8 mouse cellular contexts compared by ENCODE assay signal in the genomic region with DNA sequence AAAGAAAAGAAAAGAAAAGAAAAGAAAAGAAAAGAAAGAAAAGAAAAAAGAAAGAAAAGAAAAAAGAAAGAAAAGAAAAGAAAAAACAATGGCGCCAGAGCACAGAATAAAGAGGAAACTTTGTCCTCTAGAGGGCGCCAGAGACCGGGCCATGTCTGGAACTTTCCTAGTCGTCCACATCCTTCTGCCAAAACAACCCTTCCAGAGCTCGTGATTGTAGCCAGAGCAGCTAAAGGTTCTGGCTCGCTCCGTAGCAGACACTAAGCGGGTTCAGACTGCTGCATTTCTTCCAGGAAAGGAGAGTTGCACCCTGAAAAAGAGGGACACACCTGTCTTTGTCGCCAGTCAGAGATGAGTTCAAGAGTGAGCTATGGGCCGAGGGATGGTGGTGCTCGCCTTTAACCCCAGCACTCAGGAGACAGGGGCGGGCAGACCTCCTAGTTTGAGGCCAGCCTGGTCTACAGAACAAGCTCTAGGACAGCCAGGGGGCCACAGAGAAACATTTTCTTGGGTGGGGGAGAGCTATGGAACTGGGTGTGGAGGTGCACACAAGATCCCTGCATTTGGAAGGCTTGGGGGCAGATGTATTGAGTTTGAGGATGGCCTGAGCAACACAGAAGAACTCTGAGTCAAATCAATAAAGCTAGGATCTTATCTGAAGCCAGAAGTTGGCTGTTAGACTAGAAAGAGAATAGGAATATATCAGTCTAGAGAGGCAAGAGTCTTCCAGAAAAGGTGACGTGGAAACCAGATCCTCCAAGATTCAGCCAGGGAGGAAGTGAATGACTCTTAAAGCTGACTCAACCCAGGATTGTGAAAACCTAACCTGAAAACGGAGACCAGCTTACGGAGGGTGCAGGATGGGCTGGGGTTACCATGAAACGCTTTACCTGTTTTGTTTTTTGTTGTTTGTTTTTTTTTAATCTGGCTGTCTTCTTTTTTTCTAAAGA. TPM values are rescaled to one million over a fixed set of nuclear protein-coding genes. Genes with fewer than 3 reads are reported as not detected.
DNase-seq lines count a peak whose midpoint lies in the region; ATAC-seq and TF ChIP-seq lines count a peak whose summit lies in the region.

No protein-coding gene starts in this region.

- H3K9ac ChIP-seq in CH12.LX (ENCODE audit: insufficient read depth, low read depth): peak overlapping the region; percentile 43
- H3K9ac ChIP-seq in forebrain, embryonic 11.5 days (ENCODE audit: low read length): peak overlapping the region; percentile 39; the same call in 1 of the 2 replicates
- H3K9ac ChIP-seq in liver, embryonic 16.5 days (ENCODE audit: low read depth, low read length): no peak overlapping the region
- peak overlapping the region; percentile 63 for H3K9ac ChIP-seq in neural tube, embryonic 13.5 days

- peaks cover 0 to 7% of the 10 kb centered on the region in 2 experiments; a peak in 2 of 4 replicates for H3K4me1 ChIP-seq in CH12.LX (ENCODE audit: control insufficient read depth in 1 of 2, insufficient read depth in 2 of 2)
- H3K4me1 ChIP-seq in forebrain, embryonic 11.5 days (replicated peaks; ENCODE audit: control insufficient read depth, insufficient read depth, low read length): no peaks in the 10 kb centered on the region
- peaks cover 10% of the 10 kb centered on the region for H3K4me1 ChIP-seq in liver, embryonic 16.5 days (ENCODE audit: control insufficient read depth, low read depth, low read length)
- 0 out of 2 replicates have a peak, but pooled peaks cover 2% of the 10 kb centered on the region for H3K4me1 ChIP-seq in neural tube, embryonic 13.5 days (replicated peaks)

- intact Hi-C loops in heart, postnatal 10 days (cut with DNase I): loop anchor here (1.0 to 5.0 kb wide), 4 partner anchors 68 to 340 kb away; no protein-coding TSS in a partner anchor

- peak; percentile 53 for TF ChIP-seq EP300 in CH12.LX (IDR thresholded peaks at IDR 0.05; ENCODE audit: low read length)

- DNase-seq in CH12.LX (ENCODE audit: extremely low read depth): peak; percentile 84
- peak; percentile 85 for DNase-seq in c-Kit-positive CD71-positive TER-119-negative erythroid progenitor cells, embryonic 14.5 days (ENCODE audit: low read depth)
- DNase-seq in forebrain, embryonic 11.5 days (ENCODE audit: low spot score): peak; percentile 89
- peak; percentile 91 to 96 for DNase-seq in heart, postnatal 10 days
- peak; percentile 94 for DNase-seq in kidney, postnatal 4 days
- peak; percentile 54 for DNase-seq in telencephalon, adult 2 months (ENCODE audit: low read depth, low spot score)

- H3K27ac ChIP-seq in CH12.LX (ENCODE audit: insufficient read depth, low read depth): no peak overlapping the region
- H3K27ac ChIP-seq in forebrain, embryonic 11.5 days (ENCODE audit: low read depth, low read length): no peak overlapping the region
- H3K27ac ChIP-seq in liver, embryonic 16.5 days (ENCODE audit: low read length): no peak overlapping the region
- H3K27ac ChIP-seq in neural tube, embryonic 13.5 days (replicated peaks): no peak overlapping the region

- peak overlapping the region; percentile 59 for H3K4me2 ChIP-seq in CH12.LX (ENCODE audit: insufficient read depth, low read depth, poor library complexity, severe bottlenecking)
- peak overlapping the region; percentile 36 for H3K4me2 ChIP-seq in forebrain, embryonic 11.5 days (ENCODE audit: low read depth, low read length, severe bottlenecking)
- peak overlapping the region; percentile 42 for H3K4me2 ChIP-seq in liver, embryonic 16.5 days (ENCODE audit: low read depth, low read length)
- peak overlapping the region; percentile 51 for H3K4me2 ChIP-seq in neural tube, embryonic 13.5 days

- in situ Hi-C loops in CH12.LX (cut with MboI; ENCODE audit: low pct_ligation_motif_present, low pct_unique_long_range_greater_than_20kb, low sequenced_read_pairs): no loop called here

- no peaks in the 10 kb centered on the region for H3K36me3 ChIP-seq in CH12.LX (replicated peaks in 1 of 2; ENCODE audit: control insufficient read depth in 1 of 2, insufficient read depth in 1 of 2, low read length in 1 of 2)
- H3K36me3 ChIP-seq in forebrain, embryonic 11.5 days (ENCODE audit: control insufficient read depth, insufficient read depth, low read length): no peaks in the 10 kb centered on the region
- no peaks in the 10 kb centered on the region for H3K36me3 ChIP-seq in liver, embryonic 16.5 days (ENCODE audit: control insufficient read depth, insufficient read depth)
- H3K36me3 ChIP-seq in neural tube, embryonic 13.5 days: no peaks in the 10 kb centered on the region

- peak; percentile 72 to 90; a peak in 3 of 4 replicates for TF ChIP-seq CTCF in CH12.LX (conservative IDR thresholded peaks at IDR 0.05 in 1 of 2, IDR thresholded peaks at IDR 0.05 in 1 of 2; ENCODE audit: low read depth in 2 of 2, low read length in 2 of 2)

- 38% methylated on average over 16 of the region's 16 CpGs for WGBS in forebrain, embryonic 11.5 days
- WGBS in liver, embryonic 16.5 days (ENCODE audit: insufficient replicate concordance): 30% methylated on average over 16 of the region's 16 CpGs
- WGBS in neural tube, embryonic 13.5 days: 39% methylated on average over 16 of the region's 16 CpGs

- H3K27me3 ChIP-seq in CH12.LX (replicated peaks): peaks cover 17% of the 10 kb centered on the region
- H3K27me3 ChIP-seq in forebrain, embryonic 11.5 days (ENCODE audit: control insufficient read depth, insufficient read depth, low read length): no peaks in the 10 kb centered on the region
- no peaks in the 10 kb centered on the region for H3K27me3 ChIP-seq in liver, embryonic 16.5 days (ENCODE audit: control insufficient read depth, insufficient read depth, low read depth, low read length)
- H3K27me3 ChIP-seq in neural tube, embryonic 13.5 days: no peaks in the 10 kb centered on the region

- peak; percentile 66; the same call in 1 of the 2 replicates for ATAC-seq in forebrain, embryonic 11.5 days (replicated peaks; ENCODE audit: low FRiP score)
- ATAC-seq in liver, embryonic 16.5 days (ENCODE audit: low read depth): peak; percentile 63; the same call in 1 of the 2 replicates
- ATAC-seq in neural tube, embryonic 13.5 days (ENCODE audit: low read depth): peak; percentile 84

- dilution Hi-C loops in CH12.LX (cut with MboI; ENCODE audit: extremely low pct_ligation_motif_present, extremely low pct_unique_long_range_greater_than_20kb, low sequenced_read_pairs): no loop called here

- H3K4me3 ChIP-seq in CH12.LX (replicated peaks in 1 of 3; ENCODE audit: low read depth in 2 of 3, low read length in 2 of 3, poor library complexity in 1 of 3): peak overlapping the region in 2 of 3 experiments; percentile 30 to 48
- H3K4me3 ChIP-seq in forebrain, embryonic 11.5 days (ENCODE audit: low read depth, low read length): no peak overlapping the region
- no peak overlapping the region for H3K4me3 ChIP-seq in liver, embryonic 16.5 days (ENCODE audit: low read depth, low read length)
- H3K4me3 ChIP-seq in neural tube, embryonic 13.5 days: peak overlapping the region; percentile 16; the same call in 1 of the 2 replicates

- TF ChIP-seq RAD21 in CH12.LX (IDR thresholded peaks at IDR 0.05; ENCODE audit: low read depth, low read length): peak; percentile 95

- H3K79me2 ChIP-seq in CH12.LX (replicated peaks; ENCODE audit: control insufficient read depth, extremely low read depth, insufficient read depth, poor library complexity, severe bottlenecking): no peaks in the 10 kb centered on the region

- peak; percentile 37; the same call in 1 of the 2 replicates for TF ChIP-seq POLR2A in CH12.LX (IDR thresholded peaks at IDR 0.05; ENCODE audit: low read depth, low read length)

- no peaks in the 10 kb centered on the region for H3K9me3 ChIP-seq in CH12.LX (replicated peaks; ENCODE audit: low read length)
- H3K9me3 ChIP-seq in forebrain, embryonic 11.5 days (ENCODE audit: control insufficient read depth, low read length): no peaks in the 10 kb centered on the region
- no peaks in the 10 kb centered on the region for H3K9me3 ChIP-seq in liver, embryonic 16.5 days (replicated peaks; ENCODE audit: control insufficient read depth, low read length)
- H3K9me3 ChIP-seq in neural tube, embryonic 13.5 days: no peaks in the 10 kb centered on the region

TF ChIP-seq in CH12.LX, 34 proteins besides CTCF, POLR2A, EP300 and RAD21 (continues in another document):
- no peak for TF ChIP-seq RCOR1 (conservative IDR thresholded peaks at IDR 0.05; ENCODE audit: low read depth, low read length)
- no peak for TF ChIP-seq KAT2A (IDR thresholded peaks at IDR 0.05; ENCODE audit: insufficient replicate concordance, low read length)
- TF ChIP-seq JUN (IDR thresholded peaks at IDR 0.05; ENCODE audit: insufficient read depth, low read depth, low read length): no peak
- TF ChIP-seq BHLHE40 (IDR thresholded peaks at IDR 0.05; ENCODE audit: low read depth, low read length): 0 out of 2 replicates have a peak, but pooled peaks have one; percentile 38
- no peak for TF ChIP-seq MAX (IDR thresholded peaks at IDR 0.05; ENCODE audit: low read length)
- no peak for TF ChIP-seq HCFC1 (IDR thresholded peaks at IDR 0.05; ENCODE audit: low read depth, low read length)
- peak; percentile 58; the same call in 1 of the 2 replicates for TF ChIP-seq ZNF384 (IDR thresholded peaks at IDR 0.05; ENCODE audit: low read depth, low read length)
- peak; percentile 64 for TF ChIP-seq SMC3 (IDR thresholded peaks at IDR 0.05; ENCODE audit: low read depth, low read length)
- TF ChIP-seq USF2 (conservative IDR thresholded peaks at IDR 0.05; ENCODE audit: low read depth, low read length): no peak
- TF ChIP-seq SIN3A (IDR thresholded peaks at IDR 0.05; ENCODE audit: low read length): 0 out of 2 replicates have a peak, but pooled peaks have one; percentile 40
- TF ChIP-seq MYC (IDR thresholded peaks at IDR 0.05; ENCODE audit: low read depth, low read length): peak; percentile 52; the same call in 1 of the 2 replicates

RNA-seq across cellular contexts. Expression of gene Aqp7, which starts 3.1 kb away (rescaled TPM):
- total RNA-seq in CH12.LX (2012; rRNA removed) (not detected in 2 replicates), CH12.LX (2014; rRNA removed) (not detected in 2 replicates)
- polyA plus RNA-seq in CH12.LX (2012; ENCODE audit: insufficient read length, low read depth): 0.10 TPM in 1 of 2 replicates, not detected in the other
- polyA plus RNA-seq in forebrain, embryonic 11.5 days (2014; fragmentation: Nextera tagmentation; extraction: Ambion mirVana): not detected in 2 replicates
- total RNA-seq in heart, postnatal 10 days (2021): 10 to 100 TPM; 35.0 to 36.4 TPM
- 1.1 and 1.4 TPM in 2 replicates for polyA plus RNA-seq in liver, embryonic 16.5 days (2015; fragmentation: Nextera tagmentation; extraction: Ambion mirVana)
- polyA plus RNA-seq in neural tube, embryonic 13.5 days (2015; fragmentation: Nextera tagmentation; extraction: Ambion mirVana): not detected in 2 replicates

RNA-seq across cellular contexts. Expression of gene Aqp3, which starts 47.0 kb away (rescaled TPM):
- total RNA-seq in CH12.LX (2012; rRNA removed): not detected in 2 replicates
- total RNA-seq in CH12.LX (2014; rRNA removed): not detected in 2 replicates
- polyA plus RNA-seq in CH12.LX (2012; ENCODE audit: insufficient read length, low read depth): not detected in 2 replicates
- 1.6 and 2.1 TPM in 2 replicates for polyA plus RNA-seq in forebrain, embryonic 11.5 days (2014; fragmentation: Nextera tagmentation; extraction: Ambion mirVana)
- under 1 TPM in 1 of 2 experiments, not detected in 1; 0.53 TPM for total RNA-seq in heart, postnatal 10 days (2021)
- polyA plus RNA-seq in liver, embryonic 16.5 days (2015; fragmentation: Nextera tagmentation; extraction: Ambion mirVana): 10.4 and 11.4 TPM in 2 replicates
- 0.20 and 0.59 TPM in 2 replicates for polyA plus RNA-seq in neural tube, embryonic 13.5 days (2015; fragmentation: Nextera tagmentation; extraction: Ambion mirVana)

Comparison
In these comparisons a context has a peak if more than half of its experiments do, and no peak if none do; other contexts are left out.
1. H3K4me3 ChIP-seq: peak in CH12.LX (2 of 3) and neural tube, embryonic 13.5 days (single experiment); none in forebrain, embryonic 11.5 days (single experiment) and liver, embryonic 16.5 days (single experiment).
2. Peak in every context shown above with its lines, with median percentiles within 50 percentile points of each other: DNase-seq, H3K4me2 ChIP-seq and ATAC-seq.